Mouse (Mus musculus): ENCODE data around the gene Cass4. TPM values are rescaled to one million over a fixed set of nuclear protein-coding genes. Genes with fewer than 3 reads are reported as not detected.

Gene Cass4
- polyA plus RNA-seq, 1 experiment from 2014 or later, result 0.25 TPM

- Histone ChIP-seq H3K27me3 (ENCODE audit: low read depth, poor library complexity, severe bottlenecking) (no peaks in the 10 kb centered on the region), H3K9me3 (replicated peaks) (no peaks in the 10 kb centered on the region), H3K27ac (replicated peaks) (no peak overlapping the region), H3K4me1 (no peaks in the 10 kb centered on the region), H3K36me3 (peaks cover 78% of the 10 kb centered on the region), H3K4me3 (no peak overlapping the region)
- no peak for DNase-seq (ENCODE audit: low spot score)
- 90% methylated on average over 10 of the region's 10 CpGs for WGBS
Measured at GRCm38 (mm10) chr2:172452458-172452857, 58.9 kb downstream of the Cass4 start.

- WGBS, result 86% methylated on average over 11 of the region's 11 CpGs
- Histone ChIP-seq H3K36me3 (peaks cover 56% of the 10 kb centered on the region), H3K9me3 (replicated peaks) (no peaks in the 10 kb centered on the region), H3K4me1 (no peaks in the 10 kb centered on the region), H3K4me3 (no peak within 1 kb of the TSS), H3K27me3 (ENCODE audit: low read depth, poor library complexity, severe bottlenecking) (no peaks in the 10 kb centered on the region), H3K27ac (replicated peaks) (no peak within 1 kb of the TSS)
- no peak for DNase-seq (ENCODE audit: low spot score)
Measured at GRCm38 (mm10) chr2:172458496-172458895, 64.9 kb downstream of the Cass4 start, which contains the start of gene Gcnt7. Gcnt7 (minus strand) TSS chr2:172458596.

- WGBS, result 86% methylated on average over 2 of the region's 2 CpGs
- Histone ChIP-seq H3K27ac (replicated peaks) (no peak overlapping the region), H3K36me3 (peaks cover 69% of the 10 kb centered on the region), H3K9me3 (replicated peaks) (no peaks in the 10 kb centered on the region), H3K27me3 (ENCODE audit: low read depth, poor library complexity, severe bottlenecking) (no peaks in the 10 kb centered on the region), H3K4me1 (no peaks in the 10 kb centered on the region), H3K4me3 (no peak overlapping the region)
- no peak for DNase-seq (ENCODE audit: low spot score)
Measured at GRCm38 (mm10) chr2:172460647-172461046, 67.1 kb downstream of the Cass4 start.

GRCm38 (mm10) chr2:172462813-172463212 lies 69.2 kb downstream of the Cass4 start:
- H3K9me3 ChIP-seq (replicated peaks), result no peaks in the 10 kb centered on the region
- H3K36me3 ChIP-seq, result peaks cover 75% of the 10 kb centered on the region
- DNase-seq (ENCODE audit: low spot score), result no peak
- no peaks in the 10 kb centered on the region for H3K4me1 ChIP-seq
- 93% methylated on average over 4 of the region's 4 CpGs for WGBS
- no peak overlapping the region for H3K4me3 ChIP-seq
- no peak overlapping the region for H3K27ac ChIP-seq (replicated peaks)
- no peaks in the 10 kb centered on the region for H3K27me3 ChIP-seq (ENCODE audit: low read depth, poor library complexity, severe bottlenecking)

- H3K27me3 ChIP-seq (ENCODE audit: low read depth, poor library complexity, severe bottlenecking), result no peaks in the 10 kb centered on the region
- no peak overlapping the region for H3K27ac ChIP-seq (replicated peaks)
- no peak for DNase-seq (ENCODE audit: low spot score)
- H3K9me3 ChIP-seq (replicated peaks), result no peaks in the 10 kb centered on the region
- 85% methylated on average over 11 of the region's 11 CpGs for WGBS
- H3K36me3 ChIP-seq, result peaks cover 86% of the 10 kb centered on the region
- no peak overlapping the region for H3K4me3 ChIP-seq
- H3K4me1 ChIP-seq, result no peaks in the 10 kb centered on the region
Measured at GRCm38 (mm10) chr2:172466427-172467132, 73.0 kb downstream of the Cass4 start.

- 96% methylated on average over 5 of the region's 5 CpGs for WGBS
- no peaks in the 10 kb centered on the region for H3K27me3 ChIP-seq (ENCODE audit: low read depth, poor library complexity, severe bottlenecking)
- no peak overlapping the region for H3K27ac ChIP-seq (replicated peaks)
- peaks cover 81% of the 10 kb centered on the region for H3K36me3 ChIP-seq
- no peak for DNase-seq (ENCODE audit: low spot score)
- no peaks in the 10 kb centered on the region for H3K4me1 ChIP-seq
- H3K9me3 ChIP-seq (replicated peaks), result no peaks in the 10 kb centered on the region
- H3K4me3 ChIP-seq, result no peak overlapping the region
Measured at GRCm38 (mm10) chr2:172467206-172467605, 73.6 kb downstream of the Cass4 start.

- Histone ChIP-seq H3K36me3 (peaks cover 69% of the 10 kb centered on the region), H3K27ac (replicated peaks) (no peak overlapping the region), H3K27me3 (ENCODE audit: low read depth, poor library complexity, severe bottlenecking) (no peaks in the 10 kb centered on the region), H3K4me3 (no peak overlapping the region), H3K9me3 (replicated peaks) (no peaks in the 10 kb centered on the region), H3K4me1 (no peaks in the 10 kb centered on the region)
- no peak for DNase-seq (ENCODE audit: low spot score)
- WGBS, result 80% methylated on average over 11 of the region's 11 CpGs
Measured at GRCm38 (mm10) chr2:172468346-172468819, 74.8 kb downstream of the Cass4 start.

- H3K27me3 ChIP-seq (ENCODE audit: low read depth, poor library complexity, severe bottlenecking), result 0 out of 2 replicates have a peak, but pooled peaks cover 4% of the 10 kb centered on the region
- 88% methylated on average over 11 of the region's 11 CpGs for WGBS
- peaks cover 32% of the 10 kb centered on the region for H3K36me3 ChIP-seq
- peaks cover 8% of the 10 kb centered on the region for H3K4me1 ChIP-seq
- H3K9me3 ChIP-seq (replicated peaks), result no peaks in the 10 kb centered on the region
- H3K27ac ChIP-seq (replicated peaks), result no peak within 1 kb of the TSS
- DNase-seq (ENCODE audit: low spot score), result no peak
- no peak within 1 kb of the TSS for H3K4me3 ChIP-seq
Measured at GRCm38 (mm10) chr2:172472318-172472717, 78.7 kb downstream of the Cass4 start, which contains the start of gene Fam209. Fam209 (plus strand) TSS chr2:172472520.

GRCm38 (mm10) chr2:172473591-172473990 lies 80.0 kb downstream of the Cass4 start:
- WGBS, result 81% methylated on average over 8 of the region's 8 CpGs
- DNase-seq (ENCODE audit: low spot score), result no peak

GRCm38 (mm10) chr2:172474970-172475369 lies 81.4 kb downstream of the Cass4 start:
- 40% methylated on average over 6 of the region's 6 CpGs for WGBS
- Histone ChIP-seq H3K9me3 (replicated peaks) (no peaks in the 10 kb centered on the region), H3K4me3 (no peak overlapping the region), H3K36me3 (peaks cover 5% of the 10 kb centered on the region), H3K27ac (replicated peaks) (no peak overlapping the region), H3K27me3 (ENCODE audit: low read depth, poor library complexity, severe bottlenecking) (0 out of 2 replicates have a peak, but pooled peaks cover 4% of the 10 kb centered on the region), H3K4me1 (peaks cover 13% of the 10 kb centered on the region)
- DNase-seq (ENCODE audit: low spot score), result no peak

More at GRCm38 (mm10) chr2:172473591-172473990, 80.0 kb downstream of the Cass4 start:
- no peaks in the 10 kb centered on the region for H3K9me3 ChIP-seq (replicated peaks)
- peaks cover 19% of the 10 kb centered on the region for H3K36me3 ChIP-seq
- no peak overlapping the region for H3K27ac ChIP-seq (replicated peaks)
- H3K4me1 ChIP-seq, result peaks cover 13% of the 10 kb centered on the region
- 0 out of 2 replicates have a peak, but pooled peaks cover 4% of the 10 kb centered on the region for H3K27me3 ChIP-seq (ENCODE audit: low read depth, poor library complexity, severe bottlenecking)
- no peak overlapping the region for H3K4me3 ChIP-seq

- H3K4me1 ChIP-seq, result peaks cover 13% of the 10 kb centered on the region
- no peak overlapping the region for H3K4me3 ChIP-seq
- H3K9me3 ChIP-seq (replicated peaks), result no peaks in the 10 kb centered on the region
- 42% methylated on average over 10 of the region's 10 CpGs for WGBS
- 0 out of 2 replicates have a peak, but pooled peaks cover 4% of the 10 kb centered on the region for H3K27me3 ChIP-seq (ENCODE audit: low read depth, poor library complexity, severe bottlenecking)
- DNase-seq (ENCODE audit: low spot score), result no peak
- H3K36me3 ChIP-seq, result no peaks in the 10 kb centered on the region
- no peak overlapping the region for H3K27ac ChIP-seq (replicated peaks)
Measured at GRCm38 (mm10) chr2:172476707-172477260, 83.2 kb downstream of the Cass4 start.

GRCm38 (mm10) chr2:172477350-172477749 lies 83.8 kb downstream of the Cass4 start:
- 35% methylated on average over 3 of the region's 3 CpGs for WGBS
- no peak for DNase-seq (ENCODE audit: low spot score)
- no peaks in the 10 kb centered on the region for H3K9me3 ChIP-seq (replicated peaks)
- H3K27ac ChIP-seq (replicated peaks), result no peak overlapping the region
- H3K4me1 ChIP-seq, result peaks cover 13% of the 10 kb centered on the region
- H3K4me3 ChIP-seq, result no peak overlapping the region
- no peaks in the 10 kb centered on the region for H3K36me3 ChIP-seq
- 0 out of 2 replicates have a peak, but pooled peaks cover 4% of the 10 kb centered on the region for H3K27me3 ChIP-seq (ENCODE audit: low read depth, poor library complexity, severe bottlenecking)

GRCm38 (mm10) chr2:172477860-172478259 lies 84.3 kb downstream of the Cass4 start:
- peak; percentile 38 for DNase-seq (ENCODE audit: low spot score)

More at GRCm38 (mm10) chr2:172477860-172478259, 84.3 kb downstream of the Cass4 start:
- Histone ChIP-seq H3K27me3 (ENCODE audit: low read depth, poor library complexity, severe bottlenecking) (0 out of 2 replicates have a peak, but pooled peaks cover 4% of the 10 kb centered on the region), H3K4me3 (no peak overlapping the region), H3K27ac (replicated peaks) (no peak overlapping the region), H3K9me3 (replicated peaks) (no peaks in the 10 kb centered on the region), H3K36me3 (no peaks in the 10 kb centered on the region), H3K4me1 (peaks cover 13% of the 10 kb centered on the region)
- WGBS, result 3% methylated on average over 2 of the region's 2 CpGs

Data from midbrain, embryonic 10.5 days (tissue).